Mouse (Mus musculus) spleen, postnatal 36 days (tissue): ENCODE results near the gene Nme9.

Experiments used
- DNase-seq, 2 experiments: peaks; one replicate each; pipeline ENCODE4 v3.0.0; 2022; ENCODE audit warnings: low spot score in 2 of 2, mixed read lengths in 1 of 2

Nme9 gene

DNA sequence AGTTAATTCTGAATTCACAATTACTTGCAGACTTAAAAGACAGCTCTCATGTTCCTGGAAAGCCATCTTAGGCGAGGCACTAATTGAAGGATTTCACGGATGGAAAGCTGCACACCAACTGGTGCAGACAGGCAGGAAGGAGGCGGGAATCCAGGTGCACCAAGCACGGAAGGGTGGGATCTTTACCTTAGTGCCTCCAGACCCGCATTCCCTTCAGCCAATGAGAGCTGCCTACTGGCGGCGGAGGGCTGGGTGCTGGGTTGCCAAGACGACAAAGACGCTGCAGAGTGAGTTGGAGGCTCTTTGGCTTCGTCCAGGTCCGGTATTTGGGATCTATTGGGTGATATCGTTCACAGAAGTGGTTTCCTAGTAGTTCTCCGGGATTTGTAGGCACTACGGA, at the start of gene Nme9:
Gene Nme9, plus strand, starts transcription at position 315 of the 400 bp plus-strand sequence.
- DNase-seq = no peak

DNA sequence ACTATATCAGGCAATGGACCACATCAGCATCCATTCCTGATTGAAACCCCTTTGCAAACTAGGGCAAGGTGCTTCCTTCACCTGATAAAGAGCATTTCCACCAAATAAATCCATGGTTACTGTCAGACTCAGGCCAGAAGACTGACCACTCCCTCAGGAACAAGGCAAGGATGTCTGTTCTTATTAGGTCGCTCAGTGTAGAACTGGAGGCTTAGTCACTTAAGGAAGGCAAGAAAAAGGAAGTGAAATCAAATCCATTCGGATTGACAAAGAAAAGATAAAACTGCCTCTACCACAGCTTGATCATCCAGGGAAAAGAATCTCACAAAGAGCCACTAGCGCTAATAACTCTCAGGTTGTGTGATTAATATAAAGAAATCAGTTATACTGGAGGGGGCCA, 42.0 kb upstream of the Nme9 start:
- DNase-seq = no peak

DNA sequence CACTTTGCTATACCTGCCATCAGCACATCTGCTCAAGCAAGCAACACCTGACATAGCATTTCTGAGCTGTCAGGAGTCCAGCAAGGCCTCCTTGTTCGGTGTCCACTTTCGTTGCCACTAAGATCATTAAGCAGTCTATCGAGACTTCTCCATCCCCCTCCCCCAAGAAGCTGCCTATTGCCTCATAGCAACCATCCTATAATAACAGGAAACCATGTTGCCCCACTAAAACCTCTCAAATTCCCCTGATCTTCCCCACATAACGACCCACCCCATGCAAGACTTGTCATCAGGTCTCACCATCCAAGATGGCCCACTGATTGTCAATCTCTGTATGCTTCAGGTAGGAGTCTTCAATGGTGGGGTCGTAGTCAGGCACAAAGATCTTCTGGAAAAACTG, 40.2 kb upstream of the Nme9 start:
- no peak for DNase-seq

DNA sequence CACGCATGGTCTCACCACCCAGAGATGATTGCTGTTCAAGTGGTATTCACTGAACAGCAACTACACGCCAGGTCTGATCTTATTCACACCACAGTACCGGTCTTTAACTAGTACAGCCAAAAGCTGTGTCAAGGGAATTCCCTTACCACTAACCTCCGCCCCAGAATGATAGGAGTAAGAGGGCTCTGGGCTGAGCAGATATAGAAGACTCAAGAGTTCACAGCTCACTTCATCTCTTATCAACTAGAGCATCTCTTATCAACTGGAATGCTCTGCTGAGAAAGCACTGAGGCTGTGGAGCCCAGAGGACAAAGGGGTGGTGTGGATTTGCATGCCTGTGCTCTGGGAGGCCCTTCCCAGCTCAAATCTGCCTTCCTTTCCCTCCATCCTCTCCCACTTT, 39.5 kb upstream of the Nme9 start:
- no peak for DNase-seq

DNA sequence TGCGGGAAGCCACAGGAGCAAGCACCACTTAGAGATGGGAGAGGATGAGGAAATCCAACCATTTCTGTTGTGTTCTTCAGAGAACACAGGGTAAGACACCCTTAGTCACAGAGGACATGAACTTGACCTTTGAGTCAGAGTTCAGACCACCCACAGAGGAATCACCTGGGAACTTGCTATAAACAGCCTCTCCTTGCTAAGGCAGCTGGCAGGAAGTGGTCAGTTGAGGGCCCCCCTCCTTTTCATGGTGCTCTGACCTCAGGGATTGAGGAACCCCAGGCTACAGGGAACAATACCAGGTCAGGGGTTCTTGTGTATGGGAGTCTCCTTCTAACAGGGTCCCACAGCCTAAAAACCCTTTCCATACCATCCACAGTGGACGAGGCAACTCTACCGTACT, 34.5 kb upstream of the Nme9 start:
- no peak for DNase-seq

DNA sequence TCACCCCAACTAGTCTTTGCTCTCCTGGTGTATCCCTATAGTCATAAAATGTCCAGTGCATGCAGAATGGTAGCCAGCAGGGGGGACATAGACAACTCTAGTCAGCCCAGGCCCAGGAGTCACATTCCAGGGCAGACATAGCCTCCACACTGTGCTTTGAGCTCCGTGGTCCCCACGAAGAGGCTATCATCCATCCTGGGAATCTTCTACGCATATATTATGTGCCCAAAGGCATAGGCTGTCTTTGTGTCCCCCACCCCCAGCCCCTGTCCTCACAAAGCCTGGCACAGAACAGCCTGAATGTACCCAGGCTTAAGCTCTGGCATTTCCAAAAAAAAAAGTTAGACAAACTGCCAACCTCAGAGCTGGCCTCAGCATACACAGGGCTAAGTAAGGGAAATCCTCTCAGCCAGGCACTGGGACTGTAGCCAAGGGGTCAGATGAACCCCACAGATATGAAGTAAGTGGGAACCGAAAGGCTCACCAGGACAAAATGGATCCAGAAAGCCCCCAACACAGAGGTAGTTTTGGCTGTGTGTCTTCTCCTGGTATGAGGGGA, 33.9 kb upstream of the Nme9 start:
- no peak for DNase-seq

DNA sequence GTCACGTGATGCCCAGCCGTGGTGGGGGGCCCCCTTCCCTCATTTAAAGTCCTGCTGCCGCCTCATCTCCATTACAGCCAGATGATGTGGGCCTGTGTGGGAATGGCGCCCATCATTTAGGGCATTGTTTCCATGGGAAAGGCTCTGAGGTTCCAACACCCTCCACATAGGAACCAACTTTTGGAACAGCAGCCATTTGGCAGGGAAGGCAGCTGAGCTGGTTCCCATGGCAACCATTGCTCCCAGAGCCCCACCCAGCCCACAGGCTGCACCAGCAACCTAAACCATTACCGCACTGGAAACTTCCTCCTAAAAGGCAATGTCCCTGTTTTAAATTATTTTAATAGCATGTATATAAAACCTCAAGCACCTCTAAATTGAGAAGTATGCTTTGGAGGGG, 32.9 kb upstream of the Nme9 start:
- no peak for DNase-seq

DNA sequence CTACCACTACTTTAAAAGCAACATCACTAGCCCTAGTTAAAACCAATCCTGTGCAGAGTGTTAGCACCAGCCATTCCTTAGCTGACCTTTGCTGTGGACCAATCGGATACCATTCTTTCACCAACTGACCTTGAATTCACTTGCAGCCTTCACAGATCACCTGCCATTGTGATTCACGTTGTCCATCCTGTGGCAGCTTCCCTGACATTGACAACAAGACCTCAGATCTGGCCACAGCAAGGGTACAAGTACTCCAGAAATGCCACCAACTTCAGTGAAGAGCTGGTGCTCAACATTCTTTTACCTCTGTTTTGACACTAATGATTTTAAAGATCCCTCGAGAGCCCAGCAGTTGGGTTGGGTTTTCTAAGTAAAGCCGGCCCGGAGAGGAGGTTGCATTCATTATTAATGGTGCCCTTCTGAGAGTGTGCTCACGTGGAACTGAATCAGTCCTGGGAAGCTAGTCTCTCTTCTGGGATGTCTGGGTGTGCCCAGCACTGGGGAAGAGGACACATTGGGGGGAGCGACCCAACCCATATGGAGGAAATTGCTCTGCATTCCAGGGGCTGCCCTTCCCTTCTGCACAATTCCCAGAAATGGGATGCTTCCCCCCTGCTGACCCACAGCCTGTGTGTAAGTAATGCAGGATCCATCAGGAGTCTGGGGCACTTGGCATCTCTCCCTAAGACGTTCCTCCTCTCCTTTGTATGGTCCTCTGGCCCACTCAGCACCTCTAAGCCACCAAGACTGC, 31.1 kb upstream of the Nme9 start:
- DNase-seq = no peak

DNA sequence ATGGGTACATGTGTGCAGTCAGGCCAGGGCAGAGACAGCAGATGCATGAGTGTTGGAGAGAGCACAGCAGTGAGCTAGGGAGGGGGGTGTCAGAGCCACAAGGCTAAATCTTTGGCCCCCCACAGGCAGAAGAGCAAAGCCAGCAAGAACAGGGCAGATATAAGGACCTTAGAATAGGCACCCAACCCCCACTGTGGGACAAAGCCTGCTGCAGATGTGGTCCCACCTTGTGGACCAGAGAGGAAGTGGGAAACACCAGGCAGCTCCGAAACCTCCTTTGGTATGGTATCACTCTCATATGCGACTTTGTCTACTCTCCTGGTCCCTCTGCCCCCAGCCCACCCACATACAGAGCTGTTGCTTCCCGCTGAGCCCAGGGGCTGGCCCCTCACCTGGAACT, 29.4 kb upstream of the Nme9 start:
- no peak for DNase-seq

DNA sequence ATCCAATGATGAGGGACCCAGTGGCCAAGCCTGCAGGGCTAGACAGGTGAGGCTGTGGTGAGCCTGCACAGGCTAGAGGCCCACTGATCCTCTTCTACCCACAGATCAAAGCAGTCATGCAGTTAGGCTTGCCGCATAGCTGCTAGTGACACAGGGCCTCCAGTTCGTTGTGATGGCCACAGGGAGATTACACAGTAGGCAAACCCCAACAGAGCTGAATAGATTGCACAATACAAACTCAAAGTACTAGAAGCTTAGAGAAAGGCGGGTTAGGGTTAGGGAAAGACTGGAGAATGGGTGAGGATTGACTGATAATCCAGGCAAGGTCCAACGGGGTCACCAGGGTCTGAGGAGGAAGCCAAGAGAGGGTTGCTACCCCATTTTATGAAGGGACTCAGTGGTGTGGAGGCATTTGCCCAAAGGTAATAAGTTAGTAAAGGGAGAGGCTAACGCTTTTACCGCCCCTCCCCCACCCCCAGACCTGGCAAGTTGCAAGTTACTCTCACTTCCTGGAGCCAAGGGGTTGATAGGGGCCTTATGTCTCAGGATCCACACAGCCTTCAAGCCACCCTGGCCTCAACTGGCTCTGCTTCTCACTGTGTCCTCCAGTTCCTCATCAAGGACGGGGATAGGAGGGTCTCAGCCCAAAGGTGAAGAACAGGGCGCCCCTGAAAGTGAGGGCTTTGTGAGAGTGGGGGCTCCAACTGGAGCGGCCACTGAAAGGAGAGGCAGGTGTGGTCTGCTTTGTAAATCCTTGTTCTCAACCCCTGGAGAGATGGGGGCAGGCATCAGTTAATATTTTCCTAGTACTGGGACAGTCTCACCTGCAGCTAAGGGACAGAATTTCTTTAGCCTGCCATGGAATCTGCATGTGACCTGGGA, 27.3 kb upstream of the Nme9 start:
- no peak for DNase-seq

DNA sequence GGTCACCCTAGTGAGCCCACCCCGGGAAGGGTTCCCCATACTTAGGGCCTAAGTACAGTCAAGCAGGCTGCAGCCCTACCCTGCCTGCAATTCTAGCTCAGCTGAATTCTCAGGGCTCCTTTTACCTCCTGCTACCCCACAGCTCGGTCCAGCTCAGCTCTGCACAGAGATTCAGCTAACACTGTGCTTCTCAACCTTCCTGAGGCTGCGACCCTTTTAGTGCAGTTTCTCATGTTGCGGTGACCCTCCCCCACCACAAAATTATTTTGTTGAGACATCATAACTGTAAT, 26.8 kb upstream of the Nme9 start:
- DNase-seq = no peak

DNA sequence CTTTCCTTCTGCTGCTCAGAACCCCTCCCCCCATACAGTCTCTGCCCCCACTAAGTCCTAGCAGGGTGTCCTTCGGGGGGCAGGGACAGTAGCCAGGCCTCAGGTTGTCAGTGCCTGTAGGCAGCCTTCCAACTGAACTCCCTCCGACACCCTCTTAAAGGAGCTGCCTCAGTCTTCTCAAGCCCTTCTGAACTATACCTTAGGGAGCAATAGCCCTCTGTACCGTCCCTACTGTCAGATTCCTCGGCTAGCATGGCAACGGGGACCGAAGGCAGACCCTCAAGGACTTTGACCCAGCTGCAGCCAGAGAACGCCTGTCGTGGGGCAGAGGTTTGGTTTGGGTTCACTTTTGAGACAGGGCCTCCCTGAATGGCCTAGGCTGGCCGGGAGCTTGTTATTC, 26.0 kb upstream of the Nme9 start:
- no peak for DNase-seq

DNA sequence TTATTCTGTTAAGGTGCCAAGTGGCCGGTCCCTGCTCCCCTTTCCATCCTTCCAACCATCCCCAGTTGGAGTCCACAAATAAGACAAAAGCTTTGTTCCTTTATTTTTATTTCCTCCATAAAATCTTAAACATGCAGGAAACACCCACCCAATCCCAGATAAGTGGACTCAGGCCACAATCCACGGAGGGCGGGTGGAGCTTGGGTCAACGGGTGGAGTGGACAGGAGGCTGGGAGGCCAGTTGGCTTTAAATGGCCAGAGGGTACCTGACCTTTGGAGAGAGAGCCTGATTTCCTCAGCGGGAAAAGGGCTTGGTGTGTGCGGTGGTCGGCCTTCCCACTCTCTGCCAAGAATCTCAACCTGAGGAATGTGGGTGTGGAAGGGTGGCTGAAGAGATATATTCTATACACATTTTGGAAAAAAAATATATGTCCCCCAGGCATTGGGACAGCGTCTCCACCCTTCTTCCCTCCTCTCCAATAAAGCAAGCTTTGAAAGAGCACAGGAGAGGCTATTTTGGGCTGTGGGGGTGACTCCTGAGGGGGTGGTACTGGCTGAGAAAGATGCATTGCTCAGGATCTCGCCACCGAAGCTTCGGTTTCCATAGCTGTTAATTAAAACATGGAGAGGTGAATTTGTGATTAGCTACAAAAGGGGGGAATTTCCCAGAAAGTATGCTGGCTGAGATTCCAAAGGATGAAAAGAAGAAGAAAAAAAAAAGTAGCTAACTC, 22.5 kb upstream of the Nme9 start:
- DNase-seq = no peak

DNA sequence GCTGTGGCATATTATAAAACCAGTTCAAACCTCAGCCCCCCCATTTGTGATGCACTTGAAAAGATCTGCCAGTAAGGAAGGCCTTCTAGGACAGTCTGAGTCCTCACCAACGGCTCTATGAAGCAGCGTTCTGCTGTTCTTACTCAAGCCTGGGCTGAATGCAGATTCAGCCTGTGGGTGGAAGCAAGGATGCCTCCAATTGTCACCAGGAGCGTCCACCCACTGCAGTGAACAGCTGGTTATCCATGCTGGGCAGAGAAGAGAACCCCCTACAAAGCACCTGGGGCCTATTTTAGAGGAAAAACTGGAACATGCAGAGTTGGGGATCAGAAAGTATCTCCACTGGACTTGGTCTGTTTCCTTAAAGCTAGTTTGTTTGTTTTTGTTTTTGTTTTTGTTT, 21.4 kb upstream of the Nme9 start:
- no peak for DNase-seq

DNA sequence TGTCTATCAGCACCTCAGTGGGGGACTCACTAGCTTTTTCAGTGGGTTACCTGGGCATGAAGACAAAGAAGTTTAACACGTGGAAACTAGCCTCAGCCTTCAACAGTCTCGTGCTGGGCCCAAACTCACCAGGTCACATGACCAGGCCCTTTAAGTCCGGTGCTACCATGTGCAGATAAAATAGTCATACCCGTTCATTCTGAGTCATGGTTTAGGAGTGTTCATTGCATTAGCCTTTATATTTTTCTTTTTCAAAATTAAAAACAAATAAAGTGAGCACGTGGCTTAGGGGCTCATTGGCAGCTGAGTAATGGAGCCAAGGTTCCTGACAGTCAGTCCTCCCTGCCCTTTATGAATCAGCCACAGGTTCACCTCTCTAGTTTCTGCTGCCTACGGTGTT, 20.5 kb upstream of the Nme9 start:
- no peak for DNase-seq

DNA sequence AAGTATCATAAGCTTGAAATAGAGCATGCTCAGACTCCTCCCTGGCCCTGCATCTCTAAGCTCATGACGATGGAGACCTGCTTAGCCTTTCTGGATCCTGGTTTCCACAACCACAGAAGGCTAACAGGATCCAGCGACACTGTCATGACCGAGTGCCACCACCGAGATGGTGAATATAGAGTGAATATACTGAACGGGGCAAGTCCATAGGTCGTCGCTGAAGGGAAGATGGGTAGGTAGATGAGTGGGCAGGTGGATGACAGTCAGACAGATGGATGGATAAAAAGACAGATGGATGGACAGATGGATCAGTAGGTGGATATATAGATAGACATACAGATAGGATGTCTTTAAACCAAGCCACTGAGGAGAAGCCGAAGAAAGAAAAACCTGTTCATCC, 19.9 kb upstream of the Nme9 start:
- DNase-seq = no peak

DNA sequence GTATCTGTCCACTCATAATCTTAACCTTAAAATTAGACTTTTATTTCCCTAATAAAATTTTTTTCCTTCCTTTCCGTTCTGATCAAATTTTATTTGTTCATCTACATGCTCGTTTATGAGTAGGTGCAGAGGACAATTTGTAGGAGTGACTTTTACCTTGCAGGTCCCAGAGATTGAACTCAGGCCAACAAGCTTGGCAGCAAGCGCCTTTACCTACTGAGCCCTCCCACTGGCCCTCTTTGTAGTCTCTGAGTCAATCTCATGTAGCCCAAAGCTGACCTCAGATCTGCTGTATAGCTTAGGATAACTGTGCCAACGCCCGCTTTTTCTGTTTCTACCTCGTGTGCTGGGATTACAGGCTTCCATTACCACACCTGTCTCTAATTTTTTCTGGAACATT, 19.3 kb upstream of the Nme9 start:
- DNase-seq = no peak

DNA sequence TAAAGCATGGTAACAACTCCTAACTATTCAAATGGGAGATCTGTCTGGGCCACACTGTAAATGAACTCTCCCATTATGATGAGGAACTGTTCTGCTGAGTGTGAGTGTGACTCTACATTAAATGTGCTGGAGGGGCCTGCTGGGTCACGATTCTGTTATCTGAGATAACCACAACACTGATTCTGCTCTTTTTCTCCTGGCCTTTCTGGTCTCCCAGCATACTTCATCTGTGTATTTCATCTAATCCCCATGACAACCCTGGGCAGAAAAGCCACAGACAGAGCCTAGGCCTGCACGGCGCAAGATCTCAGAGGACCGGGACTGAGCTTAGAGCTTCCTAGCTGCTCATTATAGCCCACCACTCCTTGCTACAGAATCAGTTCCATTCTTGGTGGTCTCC, 18.8 kb upstream of the Nme9 start:
- DNase-seq = no peak

DNA sequence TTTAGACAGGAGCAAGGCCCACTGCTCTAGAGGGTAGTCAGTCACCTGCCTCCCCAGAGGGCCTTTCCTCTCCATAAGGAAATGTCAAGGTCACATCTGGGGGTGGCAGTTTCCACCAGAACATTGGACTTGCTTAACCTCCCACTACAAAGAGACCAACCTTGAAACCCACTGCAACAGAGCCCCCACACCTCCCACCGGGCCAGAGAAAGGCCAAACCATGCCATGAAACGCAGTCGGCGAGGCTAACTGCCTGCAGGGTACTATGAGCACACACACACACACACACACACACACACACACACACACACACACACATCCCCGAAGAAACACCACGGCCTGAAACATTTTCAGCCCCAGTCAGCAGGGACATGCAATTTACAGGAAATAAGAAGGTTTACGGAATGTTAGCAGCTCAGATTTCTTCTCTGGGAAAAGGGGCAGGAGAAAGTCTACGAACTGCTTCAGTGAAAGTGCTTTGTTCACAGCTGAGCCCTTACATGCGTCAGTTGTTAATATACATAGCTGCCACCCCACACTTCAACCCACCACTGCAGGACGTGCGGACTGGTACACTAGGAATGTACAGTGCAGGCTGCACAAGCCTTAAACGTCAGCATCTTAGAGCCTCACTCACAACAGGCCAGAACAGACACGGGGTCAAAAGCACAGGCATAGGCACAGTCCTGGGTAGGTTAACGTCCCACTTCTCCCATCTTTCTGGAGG, 16.2 kb upstream of the Nme9 start:
- DNase-seq = no peak

DNA sequence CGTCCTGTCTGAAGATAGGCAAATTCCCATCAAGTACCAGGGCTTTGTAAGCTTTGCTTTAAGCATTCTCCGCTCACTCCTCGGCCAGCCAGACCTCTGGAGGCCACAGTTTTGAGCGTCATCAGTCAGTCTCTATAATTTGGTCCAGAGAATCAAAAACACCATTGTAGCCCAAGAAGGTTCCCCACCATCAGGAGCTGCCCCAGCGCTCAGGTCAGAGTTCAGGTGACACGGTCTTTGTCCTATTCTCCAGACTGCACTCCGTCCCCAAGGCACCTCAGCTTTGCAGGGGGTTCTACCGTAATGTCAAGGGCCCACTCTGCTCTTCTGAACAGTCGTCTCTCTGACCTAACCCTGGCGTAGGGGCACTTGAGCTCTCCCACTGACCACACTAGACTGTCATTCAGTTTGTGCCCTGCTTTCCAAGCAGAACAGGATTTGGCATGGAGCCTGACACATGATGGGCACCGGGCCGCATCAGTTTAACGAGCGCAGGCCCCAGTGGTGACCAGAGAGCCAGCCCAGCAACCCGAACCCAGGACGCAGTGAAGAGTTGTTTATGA, 15.6 kb upstream of the Nme9 start:
- DNase-seq = no peak
